Mouse (Mus musculus) lung, adult 2 months (tissue): ENCODE results near the gene Abcb9. TPM values are rescaled to one million over a fixed set of nuclear protein-coding genes. Genes with fewer than 3 reads are reported as not detected.

Source experiments
- DNase-seq: peaks from one replicate; pipeline ENCODE4 v3.0.0; 2022
- H3K4me1 ChIP-seq: fragments of 200-500 bp; 2 replicates; pipeline ENCODE4 v1.6.1; 2011; ENCODE audit warnings: low read length; ENCODE audit not compliant: control insufficient read depth, insufficient read depth
- H3K4me3 ChIP-seq: fragments of 200-500 bp; replicated peaks from 2 replicates; pipeline ENCODE3; 2011; ENCODE audit warnings: low read depth, mild to moderate bottlenecking, control low read depth, low read length; ENCODE audit errors: extremely low read depth
- CTCF ChIP-seq: fragments of 200-500 bp; IDR thresholded peaks from 2 replicates; pipeline ENCODE4 v1.5.1; 2011; ENCODE audit warnings: mild to moderate bottlenecking, low read length, control low read depth; ENCODE audit not compliant: insufficient read depth
- POLR2A ChIP-seq: fragments of 200-500 bp; IDR thresholded peaks from 2 replicates; pipeline ENCODE4 v1.6.1; 2011; ENCODE audit warnings: low read depth, mild to moderate bottlenecking, control low read depth, low read length, borderline replicate concordance; ENCODE audit errors: extremely low read depth
- WGBS: fragments of 180-500 bp; shearing (Covaris S2); methylation state at CpG from one replicate; pipeline ENCODE4 v1.1.7; 2018; 5-methylcytosine and 5-hydroxymethylcytosine counted together
- polyA plus RNA-seq: library from polyadenylated mRNA; depleted of rRNA; stranded (reverse); fragments of >200 nt; gene quantifications from 2 replicates; pipeline ENCODE4 v1.2.3, GENCODE M21; 2012

Abcb9 gene
- polyA plus RNA-seq, 1 experiment: 7.8 TPM

DNA sequence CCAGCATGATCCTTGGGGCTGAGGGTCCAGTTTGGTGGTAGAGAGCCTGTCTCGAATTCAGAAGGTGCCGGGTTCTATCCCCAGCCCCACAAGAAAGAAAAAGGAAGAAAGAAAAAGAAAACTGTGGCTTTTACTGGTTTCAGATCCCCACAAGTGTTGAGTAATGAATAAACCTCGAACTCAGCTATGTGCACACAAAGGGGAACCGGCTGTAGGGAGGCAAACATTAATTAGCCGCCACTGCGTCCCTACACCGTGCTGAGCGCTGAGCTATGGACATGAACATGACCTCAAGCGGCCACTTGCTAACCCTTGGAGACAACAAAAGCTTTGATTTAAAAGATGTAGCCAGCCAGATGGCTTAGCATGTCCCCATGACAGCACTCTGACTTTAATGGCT, 70.5 kb downstream of the Abcb9 start:
- WGBS: 59% methylated on average over 9 of the region's 9 CpGs
- Histone ChIP-seq H3K4me3 (no peak overlapping the region), H3K4me1 (peaks cover 31% of the 10 kb centered on the region)
- TF ChIP-seq POLR2A (no peak), CTCF (no peak)
- DNase-seq: no peak

- no peak overlapping the region for H3K4me3 ChIP-seq
- DNase-seq: no peak
- peaks cover 35% of the 10 kb centered on the region for H3K4me1 ChIP-seq
- no peak for TF ChIP-seq CTCF
- no peak for TF ChIP-seq POLR2A
- 66% methylated on average over 6 of the region's 6 CpGs for WGBS
These were observed 70.9 kb downstream of the Abcb9 start for GRCm38 (mm10) chr5:124024677-124025076.

DNA sequence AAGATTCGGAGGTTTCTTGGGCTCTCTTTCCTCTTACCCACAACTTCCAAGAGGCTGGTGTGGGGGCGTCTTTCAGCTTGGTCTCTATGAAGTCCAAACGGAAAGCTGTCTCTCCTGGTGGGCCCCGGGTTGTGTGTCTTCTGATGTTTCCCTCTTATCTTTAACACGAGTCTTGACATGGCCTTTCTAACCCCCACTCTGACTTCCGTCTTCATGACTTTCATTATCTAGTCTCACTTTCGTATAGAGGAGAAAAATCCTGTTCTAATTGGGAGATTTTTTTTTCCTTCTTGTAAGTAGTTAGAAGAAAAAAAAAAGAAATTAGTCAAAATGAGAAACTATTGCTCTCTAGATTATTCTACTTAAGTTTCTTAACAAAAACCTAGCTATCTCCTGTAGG, 73.2 kb downstream of the Abcb9 start:
- TF ChIP-seq POLR2A (no peak), CTCF (no peak)
- no peak for DNase-seq
- 57% methylated on average over 7 of the region's 7 CpGs for WGBS
- Histone ChIP-seq H3K4me1 (peaks cover 40% of the 10 kb centered on the region), H3K4me3 (no peak overlapping the region)

DNA sequence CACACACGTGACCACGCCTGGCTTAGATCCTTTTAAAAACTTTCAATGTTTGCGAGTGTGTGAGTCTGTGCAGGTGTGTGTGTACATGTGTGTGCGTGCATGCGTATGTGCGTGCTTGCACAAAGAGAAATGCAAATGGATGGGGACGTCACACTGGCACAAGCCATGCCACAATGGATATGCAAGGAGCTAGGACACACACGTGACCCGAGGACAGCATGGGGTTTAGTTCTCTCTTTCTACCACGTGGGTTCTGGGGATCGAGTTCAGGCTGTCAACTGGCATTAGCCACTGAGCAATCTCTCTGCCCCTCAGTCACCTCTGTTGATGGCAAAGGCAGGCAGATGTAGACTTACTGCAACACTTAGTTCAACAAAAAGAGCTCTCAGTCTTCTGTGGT, 73.9 kb downstream of the Abcb9 start:
- peaks cover 42% of the 10 kb centered on the region for H3K4me1 ChIP-seq
- H3K4me3 ChIP-seq: no peak overlapping the region
- no peak for DNase-seq
- TF ChIP-seq POLR2A (no peak), CTCF (no peak)
- WGBS: 63% methylated on average over 11 of the region's 11 CpGs

DNA sequence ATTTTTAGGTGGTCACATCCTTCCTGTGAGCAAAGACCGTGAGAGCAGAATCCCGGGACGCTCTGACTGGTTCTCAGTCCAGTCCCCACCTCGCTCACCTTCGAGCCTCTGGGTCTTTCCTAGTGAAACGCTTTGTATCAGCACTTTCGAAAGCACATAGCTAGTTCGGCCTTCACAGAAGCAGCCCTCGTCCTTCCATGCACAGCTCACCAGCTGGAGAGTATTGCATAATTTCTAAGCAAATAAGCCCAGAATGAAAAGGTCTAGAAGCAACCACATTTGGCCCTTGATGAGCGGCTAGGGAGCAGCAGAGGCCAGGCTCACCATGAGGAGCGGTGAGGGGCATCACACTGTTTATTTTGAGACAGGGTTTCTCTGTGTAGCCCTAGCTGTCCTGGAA, 74.5 kb downstream of the Abcb9 start:
- H3K4me1 ChIP-seq: peaks cover 43% of the 10 kb centered on the region
- DNase-seq: no peak

GRCm38 (mm10) chr5:124019348-124020216, 76.0 kb downstream of the Abcb9 start:
- Histone ChIP-seq H3K4me3 (no peak overlapping the region), H3K4me1 (peaks cover 38% of the 10 kb centered on the region)
- DNase-seq: peak; percentile 64
- TF ChIP-seq CTCF (no peak), POLR2A (no peak)
- 25% methylated on average over 12 of the region's 12 CpGs for WGBS

More for the DNA sequence above, 74.5 kb downstream of the Abcb9 start:
- 62% methylated on average over 11 of the region's 11 CpGs for WGBS
- TF ChIP-seq POLR2A (no peak), CTCF (no peak)
- no peak overlapping the region for H3K4me3 ChIP-seq

- DNase-seq: no peak
- Histone ChIP-seq H3K4me1 (peaks cover 43% of the 10 kb centered on the region), H3K4me3 (no peak overlapping the region)
- no peak for TF ChIP-seq POLR2A
- TF ChIP-seq CTCF: no peak
- WGBS: 71% methylated on average over 9 of the region's 9 CpGs
These were observed 76.9 kb downstream of the Abcb9 start for GRCm38 (mm10) chr5:124018651-124019050.

DNA sequence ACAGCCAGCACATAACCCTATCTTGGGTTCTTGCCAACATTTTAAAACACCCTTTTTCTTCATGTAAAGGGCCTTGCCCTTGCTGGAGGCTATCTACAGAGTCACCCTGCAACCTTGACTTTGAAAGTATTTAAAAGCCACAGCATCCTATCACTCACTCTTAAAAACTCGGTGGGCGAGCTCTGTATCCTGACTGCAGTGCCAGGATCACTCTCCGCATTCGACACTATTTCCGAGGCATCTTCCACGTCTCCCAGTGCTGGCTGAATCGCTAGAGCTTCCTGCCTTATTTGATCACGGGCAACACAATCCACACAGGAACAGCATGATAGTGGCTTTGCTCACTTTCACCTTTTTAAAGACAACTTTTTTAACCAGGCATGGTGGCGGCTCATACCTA, 77.7 kb downstream of the Abcb9 start:
- no peak overlapping the region for H3K4me3 ChIP-seq
- TF ChIP-seq POLR2A (no peak), CTCF (no peak)
- no peak for DNase-seq
- peaks cover 43% of the 10 kb centered on the region for H3K4me1 ChIP-seq
- 55% methylated on average over 9 of the region's 9 CpGs for WGBS

GRCm38 (mm10) chr5:124016291-124016821, 79.2 kb downstream of the Abcb9 start:
- Histone ChIP-seq H3K4me1 (peaks cover 49% of the 10 kb centered on the region), H3K4me3 (no peak overlapping the region)
- TF ChIP-seq CTCF (no peak), POLR2A (no peak)
- no peak for DNase-seq
- WGBS: 67% methylated on average over 7 of the region's 7 CpGs

DNA sequence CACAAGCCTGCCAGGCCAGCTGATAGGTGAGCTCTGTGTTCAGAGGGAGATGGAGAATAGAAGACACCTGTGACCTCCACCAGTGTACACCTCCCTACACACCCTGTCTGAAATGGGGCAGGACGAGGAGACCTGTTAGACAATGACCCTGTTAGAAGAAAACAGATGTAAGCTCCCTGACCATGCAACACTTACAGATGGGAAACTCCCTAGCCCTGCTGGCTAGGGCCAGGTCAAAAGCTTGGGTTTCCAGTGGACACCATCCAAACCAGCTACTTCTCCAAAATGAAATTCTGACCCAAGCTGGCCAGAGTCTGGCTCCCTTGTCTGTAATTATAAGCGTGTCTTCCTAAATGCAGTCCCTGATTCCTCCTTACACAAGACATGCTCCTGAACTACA, 79.9 kb downstream of the Abcb9 start:
- WGBS: 59% methylated on average over 2 of the region's 2 CpGs
- peaks cover 50% of the 10 kb centered on the region for H3K4me1 ChIP-seq
- DNase-seq: no peak

More for the DNA sequence above, 79.9 kb downstream of the Abcb9 start:
- TF ChIP-seq CTCF (no peak), POLR2A (no peak)
- H3K4me3 ChIP-seq: no peak overlapping the region
